Mouse (Mus musculus) E14TG2a.4 (cell line): ENCODE data around the gene Ispd.

ENCODE experiments used
- CTCF ChIP-seq: conservative IDR thresholded peaks from 2 replicates; pipeline ENCODE4 v1.5.1; 2014; ENCODE audit warnings: low read length
- POU5F1 ChIP-seq: IDR thresholded peaks from 2 replicates; pipeline ENCODE4 v1.6.1; 2014; ENCODE audit warnings: low read length, borderline replicate concordance

- no peak for TF ChIP-seq CTCF
- TF ChIP-seq POU5F1, result no peak
Observed at GRCm38 (mm10) chr12:36380806-36381205, 444 bp upstream of the Ispd start.
